Mouse (Mus musculus): ENCODE results near the gene Dcpp1. TPM values are rescaled to one million over a fixed set of nuclear protein-coding genes. Genes with fewer than 3 reads are reported as not detected.

The Dcpp1 gene
- total and polyA plus RNA-seq, 2 experiments from 2014 or later, result not detected

DNA sequence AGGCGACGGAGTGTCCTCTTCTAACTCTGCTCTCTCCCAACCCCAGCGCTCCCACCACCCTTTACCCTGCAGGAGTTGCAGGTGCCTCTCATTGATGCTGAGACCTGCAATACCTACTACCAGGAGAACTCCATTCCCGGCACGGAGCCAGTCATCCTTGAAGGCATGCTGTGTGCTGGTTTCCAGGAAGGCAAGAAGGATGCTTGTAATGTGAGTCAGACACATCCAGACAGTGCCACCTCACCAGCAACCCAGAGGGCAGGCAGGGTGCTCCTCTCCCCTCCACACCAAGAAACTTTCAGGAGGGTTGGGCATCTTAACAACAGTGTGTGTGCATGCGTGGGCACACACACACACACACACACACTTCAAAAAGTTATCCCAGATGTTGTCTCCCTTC, 23.5 kb upstream of the Dcpp1 start:
- Histone ChIP-seq H3K4me1 (ENCODE audit: control insufficient read depth, insufficient read depth) (peaks cover 3% of the 10 kb centered on the region; the same call in 1 of the 2 replicates), H3K9me3 (replicated peaks; ENCODE audit: control insufficient read depth, low read length) (no peaks in the 10 kb centered on the region), H3K4me3 (ENCODE audit: low read depth, low read length) (no peak overlapping the region), H3K36me3 (replicated peaks; ENCODE audit: control insufficient read depth, insufficient read depth, low read length) (no peaks in the 10 kb centered on the region), H3K27ac (ENCODE audit: low read depth) (no peak overlapping the region), H3K9ac (replicated peaks; ENCODE audit: low read depth, low read length) (no peak overlapping the region), H3K27me3 (ENCODE audit: control insufficient read depth, insufficient read depth, low read length) (no peaks in the 10 kb centered on the region), H3K4me2 (ENCODE audit: low read depth, low read length) (no peak overlapping the region)
- DNase-seq (ENCODE audit: low spot score) (no peak), ATAC-seq (ENCODE audit: insufficient read depth, low read depth) (no peak)
- no peak for TF ChIP-seq CTCF (IDR thresholded peaks at IDR 0.05; ENCODE audit: low read depth)
- TF ChIP-seq EP300 (IDR thresholded peaks at IDR 0.05; ENCODE audit: low read depth), result no peak
- WGBS, result 78% methylated on average over 6 of the region's 6 CpGs

DNA sequence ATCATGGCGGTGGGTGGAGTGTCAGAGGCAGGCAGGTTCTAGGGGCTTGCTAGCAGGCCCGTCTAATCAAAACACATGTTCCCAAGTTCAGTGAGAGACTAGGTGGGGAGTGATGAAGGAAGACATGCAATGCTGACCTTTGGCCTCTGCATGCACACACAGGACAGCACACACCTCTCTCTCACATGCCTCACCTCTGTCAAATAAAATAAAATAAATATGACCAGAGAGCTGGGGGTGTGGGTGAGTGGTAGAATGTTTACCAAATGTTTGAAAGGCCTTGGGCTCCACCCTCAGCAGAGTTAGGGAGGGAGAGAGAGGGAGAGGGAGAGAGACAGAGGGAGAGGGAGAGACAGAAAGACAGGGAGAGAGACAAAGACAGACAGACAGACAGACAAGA, 22.8 kb upstream of the Dcpp1 start:
- DNase-seq (ENCODE audit: low spot score) (no peak), ATAC-seq (ENCODE audit: insufficient read depth, low read depth) (no peak)
- no peak overlapping the region for H3K27ac ChIP-seq (ENCODE audit: low read depth)
- H3K9ac ChIP-seq (replicated peaks; ENCODE audit: low read depth, low read length), result no peak overlapping the region
- H3K4me2 ChIP-seq (ENCODE audit: low read depth, low read length), result no peak overlapping the region
- no peak overlapping the region for H3K4me3 ChIP-seq (ENCODE audit: low read depth, low read length)
- 66% methylated on average over 2 of the region's 2 CpGs for WGBS
- no peaks in the 10 kb centered on the region for H3K9me3 ChIP-seq (replicated peaks; ENCODE audit: control insufficient read depth, low read length)
- H3K36me3 ChIP-seq (replicated peaks; ENCODE audit: control insufficient read depth, insufficient read depth, low read length), result no peaks in the 10 kb centered on the region
- H3K27me3 ChIP-seq (ENCODE audit: control insufficient read depth, insufficient read depth, low read length), result no peaks in the 10 kb centered on the region
- H3K4me1 ChIP-seq (ENCODE audit: control insufficient read depth, insufficient read depth), result peaks cover 3% of the 10 kb centered on the region; the same call in 1 of the 2 replicates
- no peak for TF ChIP-seq CTCF (IDR thresholded peaks at IDR 0.05; ENCODE audit: low read depth)
- TF ChIP-seq EP300 (IDR thresholded peaks at IDR 0.05; ENCODE audit: low read depth), result no peak

DNA sequence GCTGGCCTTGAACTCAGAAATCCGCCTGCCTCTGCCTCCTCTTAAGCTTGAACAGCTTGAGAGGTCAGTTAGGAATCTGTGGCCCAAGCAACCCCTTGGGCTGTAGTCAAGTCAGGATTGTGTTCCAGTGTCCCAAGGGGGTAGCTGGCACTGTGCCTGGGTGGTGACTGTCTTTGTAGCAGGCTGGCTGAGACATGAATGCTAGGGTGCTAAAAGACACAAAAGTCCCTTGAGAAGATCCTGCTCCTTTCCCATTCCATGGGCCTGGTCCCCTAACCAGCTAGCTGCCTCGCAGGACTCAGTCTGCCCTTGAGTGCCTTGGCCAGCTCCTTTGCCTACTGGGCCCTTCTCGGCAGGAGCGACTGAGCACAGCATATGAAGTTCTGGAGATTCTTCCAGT, 17.8 kb upstream of the Dcpp1 start:
- Histone ChIP-seq H3K27ac (ENCODE audit: low read depth) (no peak overlapping the region), H3K9ac (replicated peaks; ENCODE audit: low read depth, low read length) (no peak overlapping the region), H3K36me3 (replicated peaks; ENCODE audit: control insufficient read depth, insufficient read depth, low read length) (no peaks in the 10 kb centered on the region), H3K27me3 (ENCODE audit: control insufficient read depth, insufficient read depth, low read length) (no peaks in the 10 kb centered on the region), H3K4me3 (ENCODE audit: low read depth, low read length) (no peak overlapping the region), H3K4me1 (ENCODE audit: control insufficient read depth, insufficient read depth) (no peaks in the 10 kb centered on the region), H3K4me2 (ENCODE audit: low read depth, low read length) (no peak overlapping the region), H3K9me3 (replicated peaks; ENCODE audit: control insufficient read depth, low read length) (no peaks in the 10 kb centered on the region)
- 85% methylated on average over 4 of the region's 4 CpGs for WGBS
- TF ChIP-seq CTCF (IDR thresholded peaks at IDR 0.05; ENCODE audit: low read depth), result no peak
- no peak for TF ChIP-seq EP300 (IDR thresholded peaks at IDR 0.05; ENCODE audit: low read depth)
- no peak for DNase-seq (ENCODE audit: low spot score)
- no peak for ATAC-seq (ENCODE audit: insufficient read depth, low read depth)

DNA sequence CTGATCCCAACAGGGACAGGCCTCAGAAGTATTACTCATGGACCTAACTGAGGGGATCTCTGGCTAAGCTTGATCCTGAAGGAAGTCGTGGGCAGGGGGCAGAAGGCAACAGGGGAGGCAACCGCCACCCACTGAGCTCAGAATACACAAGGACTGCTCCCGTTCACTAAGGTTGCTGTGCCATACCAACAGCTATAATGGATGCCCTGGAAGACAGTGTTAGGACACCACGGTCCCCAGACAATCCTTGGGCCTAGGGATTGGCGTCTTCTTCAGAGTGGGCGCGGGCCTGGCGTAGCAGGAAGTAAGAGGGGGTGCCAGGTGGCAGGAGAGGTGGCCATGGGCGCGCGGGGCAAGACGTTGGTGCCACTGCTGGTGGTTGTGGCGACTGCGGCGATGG, 12.9 kb upstream of the Dcpp1 start, which contains the start of gene Prss21:
TSS of gene Prss21 (plus strand) at position 301 of the 400 bp plus-strand sequence.
- TF ChIP-seq EP300 (IDR thresholded peaks at IDR 0.05; ENCODE audit: low read depth) (no peak), CTCF (IDR thresholded peaks at IDR 0.05; ENCODE audit: low read depth) (no peak)
- no peak within 1 kb of the TSS for H3K4me2 ChIP-seq (ENCODE audit: low read depth, low read length)
- H3K9ac ChIP-seq (replicated peaks; ENCODE audit: low read depth, low read length), result no peak within 1 kb of the TSS
- H3K36me3 ChIP-seq (replicated peaks; ENCODE audit: control insufficient read depth, insufficient read depth, low read length), result no peaks in the 10 kb centered on the region
- H3K9me3 ChIP-seq (replicated peaks; ENCODE audit: control insufficient read depth, low read length), result no peaks in the 10 kb centered on the region
- 86% methylated on average over 15 of the region's 15 CpGs for WGBS
- no peaks in the 10 kb centered on the region for H3K27me3 ChIP-seq (ENCODE audit: control insufficient read depth, insufficient read depth, low read length)
- no peak within 1 kb of the TSS for H3K4me3 ChIP-seq (ENCODE audit: low read depth, low read length)
- no peaks in the 10 kb centered on the region for H3K4me1 ChIP-seq (ENCODE audit: control insufficient read depth, insufficient read depth)
- DNase-seq (ENCODE audit: low spot score) (no peak), ATAC-seq (ENCODE audit: insufficient read depth, low read depth) (no peak)
- no peak within 1 kb of the TSS for H3K27ac ChIP-seq (ENCODE audit: low read depth)

DNA sequence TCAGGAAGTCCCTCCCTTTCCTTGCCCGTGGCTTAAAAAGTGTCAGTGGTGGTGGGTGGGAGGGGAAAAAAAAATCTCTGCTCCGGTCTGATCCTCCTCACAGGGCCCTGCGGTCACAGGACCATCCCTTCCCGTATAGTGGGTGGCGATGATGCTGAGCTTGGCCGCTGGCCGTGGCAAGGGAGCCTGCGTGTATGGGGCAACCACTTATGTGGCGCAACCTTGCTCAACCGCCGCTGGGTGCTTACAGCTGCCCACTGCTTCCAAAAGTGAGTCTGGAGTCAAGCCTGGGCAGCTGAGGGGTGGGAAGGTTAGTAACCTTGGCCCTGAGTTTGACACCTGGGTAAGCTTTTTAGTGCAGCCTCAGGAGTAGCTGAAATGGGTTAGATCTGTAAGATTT, 12.2 kb upstream of the Dcpp1 start:
- DNase-seq (ENCODE audit: low spot score), result no peak
- no peaks in the 10 kb centered on the region for H3K9me3 ChIP-seq (replicated peaks; ENCODE audit: control insufficient read depth, low read length)
- no peak for ATAC-seq (ENCODE audit: insufficient read depth, low read depth)
- no peaks in the 10 kb centered on the region for H3K27me3 ChIP-seq (ENCODE audit: control insufficient read depth, insufficient read depth, low read length)
- H3K36me3 ChIP-seq (replicated peaks; ENCODE audit: control insufficient read depth, insufficient read depth, low read length), result no peaks in the 10 kb centered on the region
- no peak overlapping the region for H3K4me3 ChIP-seq (ENCODE audit: low read depth, low read length)
- H3K9ac ChIP-seq (replicated peaks; ENCODE audit: low read depth, low read length), result no peak overlapping the region
- no peak overlapping the region for H3K27ac ChIP-seq (ENCODE audit: low read depth)
- TF ChIP-seq EP300 (IDR thresholded peaks at IDR 0.05; ENCODE audit: low read depth) (no peak), CTCF (IDR thresholded peaks at IDR 0.05; ENCODE audit: low read depth) (no peak)
- no peaks in the 10 kb centered on the region for H3K4me1 ChIP-seq (ENCODE audit: control insufficient read depth, insufficient read depth)
- 80% methylated on average over 11 of the region's 11 CpGs for WGBS
- H3K4me2 ChIP-seq (ENCODE audit: low read depth, low read length), result no peak overlapping the region
